Mouse (Mus musculus) MEL (cell line): Measurements from ENCODE around the gene Copz2. TPM values are rescaled to one million over a fixed set of nuclear protein-coding genes. Genes with fewer than 3 reads are reported as not detected.
A peak's percentile ranks its signal among the peaks of the same experiment; 100 is the strongest.

Source experiments
- DNase-seq: peaks from one replicate; pipeline ENCODE4 v3.0.0; 2011; ENCODE audit warnings: low read depth, low spot score
- H3K27ac ChIP-seq: 2 replicates; pipeline ENCODE4 v1.5.1; 2012; ENCODE audit warnings: low read depth, mild to moderate bottlenecking, control low read depth, low read length, moderate library complexity; ENCODE audit not compliant: control insufficient read depth
- H3K27me3 ChIP-seq, 2 experiments: fragments of 150-350 bp in 1 of 2; sonication (generic) in 1 of 2; 2 replicates each; pipeline ENCODE4 v1.6.1; 2012; ENCODE audit warnings: low read length in 2 of 2, mild to moderate bottlenecking in 2 of 2, improper control_type of control experiment in 1 of 2, moderate library complexity in 1 of 2; ENCODE audit not compliant: insufficient read depth in 2 of 2, control insufficient read depth in 1 of 2
- H3K36me3 ChIP-seq, 2 experiments: 2 replicates each; pipeline ENCODE4 v1.6.1; 2012 to 2014; ENCODE audit warnings: low read length in 2 of 2, improper control_type of control experiment in 1 of 2, inconsistent platforms in 1 of 2, mild to moderate bottlenecking in 1 of 2; ENCODE audit not compliant: insufficient read depth in 2 of 2, control insufficient read depth in 1 of 2
- H3K4me1 ChIP-seq, 2 experiments: fragments of 150-350 bp in 1 of 2; sonication (generic) in 1 of 2; 2 replicates each; pipeline ENCODE4 v1.6.1; 2012; ENCODE audit warnings: low read length in 2 of 2, improper control_type of control experiment in 1 of 2, mild to moderate bottlenecking in 1 of 2; ENCODE audit not compliant: insufficient read depth in 2 of 2, control insufficient read depth in 1 of 2
- H3K4me3 ChIP-seq, 2 experiments: fragments of 150-350 bp in 1 of 2; sonication (generic) in 1 of 2; 2 replicates each; pipeline ENCODE4 v1.5.1; 2012; ENCODE audit warnings: low read depth in 2 of 2, low read length in 2 of 2, mild to moderate bottlenecking in 2 of 2, moderate library complexity in 2 of 2, control low read depth in 1 of 2, improper control_type of control experiment in 1 of 2; ENCODE audit not compliant: control insufficient read depth in 1 of 2, insufficient read depth in 1 of 2
- H3K79me2 ChIP-seq: 2 replicates; pipeline ENCODE4 v1.6.1; 2012; ENCODE audit warnings: mild to moderate bottlenecking, low read length, moderate library complexity; ENCODE audit not compliant: control insufficient read depth, poor library complexity, insufficient read depth
- H3K9ac ChIP-seq: 2 replicates; pipeline ENCODE4 v1.6.1; 2012; ENCODE audit warnings: low read depth, mild to moderate bottlenecking, control low read depth, low read length, moderate library complexity; ENCODE audit not compliant: control insufficient read depth, poor library complexity, severe bottlenecking
- H3K9me3 ChIP-seq: fragments of 150-350 bp; sonication (generic); replicated peaks from 2 replicates; pipeline ENCODE4 v1.6.1; 2012; ENCODE audit warnings: mild to moderate bottlenecking, low read length, improper control_type of control experiment, moderate library complexity; ENCODE audit not compliant: insufficient read depth
- BHLHE40 ChIP-seq: IDR thresholded peaks from 2 replicates; pipeline ENCODE4 v1.6.1; 2012; ENCODE audit warnings: low read depth, mild to moderate bottlenecking, inconsistent platforms, low read length, improper control_type of control experiment, borderline replicate concordance
- CTCF ChIP-seq, 3 experiments: IDR thresholded peaks in 2 of 3; conservative IDR thresholded peaks in 1 of 3; 2 replicates each; pipeline ENCODE4 v1.5.1; 2011 to 2012; ENCODE audit warnings: low read length in 3 of 3, low read depth in 2 of 3, mild to moderate bottlenecking in 2 of 3, improper control_type of control experiment in 1 of 3, inconsistent platforms in 1 of 3, mixed read lengths in 1 of 3, moderate library complexity in 1 of 3; ENCODE audit not compliant: control insufficient read depth in 1 of 3, insufficient read depth in 1 of 3, poor library complexity in 1 of 3, severe bottlenecking in 1 of 3
- ELF1 ChIP-seq: IDR thresholded peaks from 2 replicates; pipeline ENCODE4 v1.6.1; 2014; ENCODE audit warnings: low read depth, mild to moderate bottlenecking, inconsistent platforms, low read length, improper control_type of control experiment, moderate library complexity
- EP300 ChIP-seq, 2 experiments: IDR thresholded peaks; 2 replicates each; pipeline ENCODE4 v1.6.1; 2011; ENCODE audit warnings: improper control_type of control experiment in 2 of 2, low read length in 2 of 2, low read depth in 1 of 2, mild to moderate bottlenecking in 1 of 2
- ETS1 ChIP-seq: IDR thresholded peaks from 2 replicates; pipeline ENCODE4 v1.6.1; 2012; ENCODE audit warnings: low read depth, mild to moderate bottlenecking, inconsistent platforms, low read length, improper control_type of control experiment, moderate library complexity
- GABPA ChIP-seq: IDR thresholded peaks from 2 replicates; pipeline ENCODE4 v1.6.1; 2012; ENCODE audit warnings: low read depth, mild to moderate bottlenecking, inconsistent platforms, low read length, improper control_type of control experiment, moderate library complexity
- GATA1 ChIP-seq: IDR thresholded peaks from 2 replicates; pipeline ENCODE4 v1.6.1; 2011; ENCODE audit warnings: low read depth, low read length, improper control_type of control experiment
- HCFC1 ChIP-seq: IDR thresholded peaks from 2 replicates; pipeline ENCODE4 v1.6.1; 2012; ENCODE audit warnings: low read depth, mild to moderate bottlenecking, inconsistent platforms, low read length, improper control_type of control experiment, moderate library complexity
- MAFK ChIP-seq: IDR thresholded peaks from 2 replicates; pipeline ENCODE4 v1.6.1; 2011; ENCODE audit warnings: low read depth, mild to moderate bottlenecking, low read length, improper control_type of control experiment, borderline replicate concordance
- MAX ChIP-seq: IDR thresholded peaks from 2 replicates; pipeline ENCODE4 v1.6.1; 2011; ENCODE audit warnings: low read length, improper control_type of control experiment
- MAZ ChIP-seq: IDR thresholded peaks from 2 replicates; pipeline ENCODE4 v1.6.1; 2012; ENCODE audit warnings: low read depth, mild to moderate bottlenecking, inconsistent platforms, low read length, improper control_type of control experiment
- MEF2A ChIP-seq: IDR thresholded peaks from 2 replicates; pipeline ENCODE4 v1.6.1; 2014; ENCODE audit warnings: low read depth, mild to moderate bottlenecking, inconsistent platforms, low read length, improper control_type of control experiment; ENCODE audit not compliant: poor library complexity, insufficient replicate concordance, severe bottlenecking; ENCODE audit errors: extremely low read depth
- MXI1 ChIP-seq: IDR thresholded peaks from 2 replicates; pipeline ENCODE4 v1.6.1; 2011; ENCODE audit warnings: mild to moderate bottlenecking, low read depth, low read length, improper control_type of control experiment
- MYB ChIP-seq: IDR thresholded peaks from 2 replicates; pipeline ENCODE4 v1.6.1; 2011; ENCODE audit warnings: mild to moderate bottlenecking, low read depth, low read length, improper control_type of control experiment
- NELFE ChIP-seq: IDR thresholded peaks from 2 replicates; pipeline ENCODE4 v1.6.1; 2011; ENCODE audit warnings: low read depth, low read length, improper control_type of control experiment
- NRF1 ChIP-seq: IDR thresholded peaks from 2 replicates; pipeline ENCODE4 v1.6.1; 2014; ENCODE audit warnings: low read depth, mild to moderate bottlenecking, inconsistent platforms, low read length, improper control_type of control experiment, moderate library complexity; ENCODE audit not compliant: poor library complexity, insufficient read depth, severe bottlenecking
- POLR2A ChIP-seq, 2 experiments: IDR thresholded peaks; 2 replicates each; pipeline ENCODE4 v1.6.1; 2011 to 2012; ENCODE audit warnings: low read length in 2 of 2, mild to moderate bottlenecking in 2 of 2, control low read depth in 1 of 2, improper control_type of control experiment in 1 of 2, low read depth in 1 of 2, moderate library complexity in 1 of 2; ENCODE audit not compliant: control insufficient read depth in 1 of 2, insufficient read depth in 1 of 2, poor library complexity in 1 of 2
- POLR2AphosphoS5 ChIP-seq: IDR thresholded peaks from 2 replicates; pipeline ENCODE4 v1.6.1; 2012; ENCODE audit warnings: low read depth, borderline replicate concordance, mild to moderate bottlenecking, inconsistent platforms, low read length, moderate library complexity, mixed read lengths
- RAD21 ChIP-seq: IDR thresholded peaks from 2 replicates; pipeline ENCODE4 v1.6.1; 2011; ENCODE audit warnings: mild to moderate bottlenecking, low read depth, low read length, improper control_type of control experiment
- RCOR1 ChIP-seq: IDR thresholded peaks from 2 replicates; pipeline ENCODE4 v1.6.1; 2012; ENCODE audit warnings: low read depth, mild to moderate bottlenecking, inconsistent platforms, low read length, improper control_type of control experiment
- SIN3A ChIP-seq: IDR thresholded peaks from 2 replicates; pipeline ENCODE4 v1.6.1; 2012; ENCODE audit warnings: low read length, improper control_type of control experiment, inconsistent platforms
- SMC3 ChIP-seq: IDR thresholded peaks from 2 replicates; pipeline ENCODE4 v1.6.1; 2011; ENCODE audit warnings: low read depth, low read length, improper control_type of control experiment
- TAL1 ChIP-seq: IDR thresholded peaks from 2 replicates; pipeline ENCODE4 v1.6.1; 2012; ENCODE audit warnings: mild to moderate bottlenecking, inconsistent platforms, low read length, moderate library complexity, mixed read lengths
- TBP ChIP-seq: IDR thresholded peaks from 2 replicates; pipeline ENCODE4 v1.8.0; 2011; ENCODE audit warnings: low read depth, low read length, improper control_type of control experiment
- TCF12 ChIP-seq: IDR thresholded peaks from 2 replicates; pipeline ENCODE4 v1.6.1; 2014; ENCODE audit warnings: low read depth, mild to moderate bottlenecking, inconsistent platforms, low read length, improper control_type of control experiment, moderate library complexity
- UBTF ChIP-seq: IDR thresholded peaks from 2 replicates; pipeline ENCODE4 v1.6.1; 2012; ENCODE audit warnings: low read depth, mild to moderate bottlenecking, inconsistent platforms, low read length, improper control_type of control experiment, moderate library complexity, borderline replicate concordance; ENCODE audit not compliant: insufficient read depth
- USF1 ChIP-seq: IDR thresholded peaks from 2 replicates; pipeline ENCODE4 v1.6.1; 2014; ENCODE audit warnings: low read depth, mild to moderate bottlenecking, inconsistent platforms, low read length, improper control_type of control experiment, moderate library complexity
- USF2 ChIP-seq, 2 experiments: IDR thresholded peaks; 2 replicates each; pipeline ENCODE4 v1.6.1; 2011 to 2012; ENCODE audit warnings: improper control_type of control experiment in 2 of 2, low read length in 2 of 2, borderline replicate concordance in 1 of 2, inconsistent platforms in 1 of 2, low read depth in 1 of 2, mild to moderate bottlenecking in 1 of 2; ENCODE audit not compliant: insufficient read depth in 1 of 2
- ZC3H11A ChIP-seq: IDR thresholded peaks from 2 replicates; pipeline ENCODE4 v1.6.1; 2012; ENCODE audit warnings: low read depth, mild to moderate bottlenecking, inconsistent platforms, low read length, improper control_type of control experiment
- ZMIZ1 ChIP-seq: IDR thresholded peaks from 2 replicates; pipeline ENCODE4 v1.6.1; 2012; ENCODE audit warnings: low read depth, mild to moderate bottlenecking, inconsistent platforms, low read length, improper control_type of control experiment, moderate library complexity
- ZNF384 ChIP-seq: IDR thresholded peaks from 2 replicates; pipeline ENCODE4 v1.6.1; 2012; ENCODE audit warnings: low read depth, mild to moderate bottlenecking, inconsistent platforms, low read length, improper control_type of control experiment
- polyA plus RNA-seq, 2 experiments: library from polyadenylated mRNA; stranded (reverse) in 1 of 2; unstranded in 1 of 2; fragments of >175 nt in 1 of 2; fragments of >200 nt in 1 of 2; gene quantifications; 2 replicates each; pipeline versions ENCODE4 v1.2.1 to v1.2.4; 2012; ENCODE audit warnings: low replicate concordance in 2 of 2, low read depth in 1 of 2; ENCODE audit not compliant: insufficient read length in 2 of 2, insufficient read depth in 1 of 2, missing spikeins in 1 of 2
- total RNA-seq: library from RNA; depleted of rRNA; stranded (reverse); fragments of 300-350 nt; gene quantifications from 2 replicates; pipeline ENCODE4 v1.2.3, GENCODE M21; 2012

The Copz2 gene
- total and polyA plus RNA-seq, 3 experiments: 2.1 to 6.3 TPM; not detected in 1

DNA sequence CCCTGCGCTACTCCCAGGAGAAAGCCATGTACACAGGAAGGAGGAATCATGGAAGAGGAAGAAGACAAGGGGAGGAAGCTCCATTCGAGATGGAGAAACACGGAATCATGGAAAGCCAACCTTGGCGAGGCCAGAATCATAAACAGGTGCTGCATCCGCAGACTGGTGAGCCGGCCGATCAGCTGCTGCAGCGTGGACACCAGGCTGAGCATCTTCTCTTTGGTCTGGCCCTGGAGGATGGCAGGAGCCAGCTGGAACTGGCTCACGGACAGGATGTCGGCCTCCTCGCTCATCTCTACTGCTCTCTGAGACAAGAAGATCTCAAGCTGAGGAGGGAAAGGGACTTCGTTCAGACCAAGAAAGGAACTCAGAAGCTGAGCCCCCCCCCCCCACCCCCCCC, 58.9 kb downstream of the Copz2 start:
- TF ChIP-seq RCOR1 (no peak), TAL1 (no peak), MAFK (no peak), SMC3 (no peak), UBTF (no peak), ZMIZ1 (no peak)
- H3K4me3 ChIP-seq: no peak overlapping the region
- no peak overlapping the region for H3K27ac ChIP-seq
- no peaks in the 10 kb centered on the region for H3K27me3 ChIP-seq
- H3K36me3 ChIP-seq: no peaks in the 10 kb centered on the region; a peak in 1 of 4 replicates
- DNase-seq: no peak
- no peaks in the 10 kb centered on the region for H3K79me2 ChIP-seq
- H3K4me1 ChIP-seq: peaks cover 0 to 4% of the 10 kb centered on the region in 2 experiments; a peak in 2 of 4 replicates
- H3K9ac ChIP-seq: no peak overlapping the region
- no peaks in the 10 kb centered on the region for H3K9me3 ChIP-seq

DNA sequence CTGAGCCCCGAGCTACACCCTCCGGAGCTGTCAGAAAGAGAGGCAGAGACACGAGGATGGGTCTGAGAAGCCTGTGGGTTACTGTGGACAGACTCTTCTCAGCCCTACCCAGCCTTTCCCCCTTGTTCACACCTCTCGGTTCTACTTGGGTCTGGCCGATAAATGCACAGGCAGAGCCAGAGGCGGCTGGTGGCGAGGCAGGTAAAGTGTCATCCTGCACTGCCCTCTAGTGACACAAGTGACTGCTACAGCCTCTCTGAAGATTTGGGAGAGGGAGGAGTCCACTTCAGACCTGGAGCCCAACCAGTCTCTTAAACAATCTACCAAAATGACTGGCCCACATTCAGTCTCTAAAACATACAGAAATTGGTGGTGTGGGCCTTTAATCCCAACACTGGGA, 60.3 kb downstream of the Copz2 start:
- H3K27ac ChIP-seq: no peak overlapping the region
- no peaks in the 10 kb centered on the region for H3K79me2 ChIP-seq
- H3K9ac ChIP-seq: no peak overlapping the region
- no peak overlapping the region for H3K4me3 ChIP-seq
- H3K9me3 ChIP-seq: no peaks in the 10 kb centered on the region
- no peaks in the 10 kb centered on the region; a peak in 1 of 4 replicates for H3K36me3 ChIP-seq
- peaks cover 0 to 4% of the 10 kb centered on the region in 2 experiments; a peak in 2 of 4 replicates for H3K4me1 ChIP-seq
- DNase-seq: peak; percentile 84
- H3K27me3 ChIP-seq: no peaks in the 10 kb centered on the region
- TF ChIP-seq MAFK (no peak), MAX (no peak), NELFE (no peak), BHLHE40 (no peak), USF1 (no peak), GABPA (no peak), RCOR1 (no peak), NRF1 (no peak), SIN3A (0 out of 2 replicates have a peak, but pooled peaks have one; percentile 16), TBP (no peak), POLR2AphosphoS5 (no peak), GATA1 (no peak), CTCF (IDR thresholded peaks at IDR 0.05 in 2 of 3, conservative IDR thresholded peaks at IDR 0.05 in 1 of 3; ENCODE audit: control insufficient read depth in 1 of 3, insufficient read depth in 1 of 3, low read depth in 2 of 3, low read length in 3 of 3, poor library complexity in 1 of 3, severe bottlenecking in 1 of 3) (peak; percentile 62 to 93 (median 83); a peak in 5 of 6 replicates), MAZ (no peak), EP300 (IDR thresholded peaks at IDR 0.05; ENCODE audit: low read depth in 1 of 2, low read length in 2 of 2) (no peak), UBTF (no peak), ELF1 (no peak), TCF12 (no peak), HCFC1 (no peak), ZC3H11A (peak; percentile 61), MEF2A (no peak), MYB (no peak), ZNF384 (no peak), SMC3 (peak; percentile 80), USF2 (IDR thresholded peaks at IDR 0.05; ENCODE audit: borderline replicate concordance in 1 of 2, insufficient read depth in 1 of 2, low read depth in 1 of 2, low read length in 2 of 2) (no peak), ZMIZ1 (no peak), MXI1 (no peak), ETS1 (no peak), POLR2A (IDR thresholded peaks at IDR 0.05; ENCODE audit: control insufficient read depth in 1 of 2, insufficient read depth in 1 of 2, low read depth in 1 of 2, low read length in 2 of 2, poor library complexity in 1 of 2) (no peak), RAD21 (peak; percentile 80)
